Mouse (Mus musculus): ENCODE data around the gene Eif1b. TPM values are rescaled to one million over a fixed set of nuclear protein-coding genes. Genes with fewer than 3 reads are reported as not detected.

The Eif1b gene
- total and polyA plus RNA-seq, 3 experiments = 55.4 to 105 (median 59.7) TPM

DNA sequence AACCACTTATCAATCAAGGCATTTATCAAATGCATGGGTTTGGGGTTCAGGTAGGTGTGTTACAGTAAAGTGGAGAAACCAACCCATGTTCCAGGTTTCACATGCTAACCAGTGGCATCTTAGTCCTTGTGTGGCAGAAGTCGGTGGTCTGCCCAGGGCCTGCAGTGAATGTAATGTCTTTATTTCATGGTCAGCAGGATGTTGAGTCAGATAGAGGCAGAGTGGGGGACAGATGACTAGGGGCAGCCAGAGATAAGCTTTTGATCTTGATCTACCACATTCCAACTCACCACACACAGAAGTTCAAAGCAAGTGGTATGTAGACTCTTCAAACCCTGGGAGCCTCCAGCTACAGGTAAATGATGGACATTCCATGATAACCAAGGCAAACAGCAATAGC lies 29.1 kb downstream of the Eif1b start:
- DNase-seq = no peak

DNA sequence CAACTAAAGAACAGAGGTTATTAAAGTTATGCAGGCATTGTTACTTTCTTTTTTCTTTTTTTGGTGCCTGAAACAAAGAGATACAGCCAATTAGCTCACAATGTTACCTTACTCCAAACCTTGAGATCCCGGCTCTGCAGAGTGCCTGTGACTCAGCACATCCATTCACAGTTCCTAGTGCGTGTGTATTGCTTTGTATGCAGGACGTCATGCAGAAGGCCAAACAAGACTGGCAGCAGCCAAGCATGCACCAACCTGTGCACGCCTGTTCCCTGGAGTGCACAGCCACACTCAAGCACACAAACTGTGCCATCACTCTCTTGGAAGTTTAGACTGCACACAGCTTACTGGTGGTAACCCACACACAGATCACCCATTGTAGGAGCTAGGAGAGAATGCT lies 35.2 kb downstream of the Eif1b start:
- no peak for DNase-seq

DNA sequence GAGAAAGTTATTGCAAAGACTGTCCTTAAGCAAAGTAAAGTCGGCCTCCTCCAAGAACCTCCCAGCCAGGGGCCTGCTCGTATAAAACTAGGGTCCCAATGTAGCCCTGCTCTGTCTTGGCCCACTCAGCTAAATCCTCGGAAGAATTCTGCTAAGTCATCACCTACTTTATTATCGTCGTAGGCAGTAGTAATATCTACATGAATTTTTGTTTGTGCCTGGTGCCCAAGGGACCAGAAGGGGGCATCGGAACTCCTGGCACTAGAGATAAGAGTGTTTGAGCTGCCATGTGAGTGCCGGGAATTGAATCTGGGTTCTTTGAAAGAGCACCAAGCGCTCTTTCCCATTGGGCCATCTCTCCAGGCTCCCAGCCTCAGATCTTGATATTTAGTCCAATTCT lies 35.9 kb downstream of the Eif1b start:
- DNase-seq = no peak

DNA sequence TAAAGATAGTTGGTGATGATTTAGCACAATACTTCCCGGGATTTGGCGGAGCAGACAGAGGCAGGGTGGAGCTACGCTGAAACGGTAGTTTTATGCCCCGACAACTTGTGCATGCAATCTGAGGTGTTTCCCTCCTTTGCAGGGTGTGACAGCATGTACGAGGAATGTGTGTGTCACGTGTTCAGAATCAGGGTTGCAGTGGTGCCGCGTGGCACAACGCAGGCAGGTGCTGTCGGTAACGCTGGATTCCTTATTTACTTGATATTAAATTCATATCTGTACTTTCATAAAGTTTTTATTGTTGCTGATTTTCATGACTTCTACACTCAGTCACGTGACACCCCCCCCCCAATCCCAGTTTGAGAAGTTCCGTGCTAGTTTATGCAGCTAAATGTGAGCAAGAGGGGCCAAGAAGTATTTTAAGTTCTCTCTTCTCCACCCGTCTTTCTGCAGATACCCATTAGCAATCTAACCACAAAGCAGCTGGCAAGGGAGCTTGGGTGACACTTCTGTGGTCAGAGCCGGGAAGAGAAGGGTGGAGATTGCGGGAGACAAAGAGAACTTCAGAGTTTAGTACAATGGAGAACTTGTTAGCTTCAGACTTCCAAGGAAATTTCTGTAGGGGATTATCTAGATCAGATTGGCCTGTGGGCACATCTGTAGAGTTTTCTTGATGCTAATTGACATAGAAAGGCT lies 36.9 kb downstream of the Eif1b start:
- no peak for DNase-seq

DNA sequence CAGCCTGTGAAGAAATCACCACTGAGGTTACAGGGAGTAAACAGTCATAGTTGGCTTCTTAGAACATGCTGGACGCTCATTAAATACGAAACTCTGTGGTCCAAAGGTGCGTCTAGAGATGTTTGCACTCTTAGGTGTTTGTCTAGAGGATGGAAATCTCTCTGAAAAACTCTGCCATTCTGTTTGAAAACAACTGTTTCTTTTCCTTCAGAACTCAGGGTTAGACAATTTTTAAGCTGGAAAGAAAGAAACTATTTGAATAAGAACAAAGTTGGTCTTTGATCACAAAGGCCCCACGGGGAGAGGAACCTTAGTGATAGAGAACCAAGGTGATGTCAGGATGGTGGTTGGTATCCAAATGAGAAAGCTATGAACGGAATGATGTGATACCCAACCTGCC lies 38.4 kb downstream of the Eif1b start:
- no peak for DNase-seq

DNA sequence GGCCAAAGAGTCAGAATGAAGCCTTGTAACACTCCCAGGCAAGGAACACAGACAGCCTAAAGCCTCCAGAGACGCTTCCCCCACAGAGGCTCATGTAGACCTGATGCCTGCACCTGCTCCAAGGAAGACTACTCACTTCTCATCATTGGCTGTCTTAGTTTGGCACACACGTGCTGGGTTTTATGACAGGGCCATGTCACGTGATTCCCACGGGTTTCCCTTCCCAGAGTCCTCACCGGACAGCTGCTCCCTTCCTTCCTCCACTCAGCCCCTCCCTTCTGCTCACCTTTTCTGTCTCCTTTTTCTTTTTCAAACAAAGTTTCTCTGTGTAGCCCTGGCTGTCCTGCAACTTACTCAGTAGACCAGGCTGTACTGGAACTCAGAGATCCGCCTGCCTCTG lies 40.0 kb downstream of the Eif1b start:
- DNase-seq = no peak

DNA sequence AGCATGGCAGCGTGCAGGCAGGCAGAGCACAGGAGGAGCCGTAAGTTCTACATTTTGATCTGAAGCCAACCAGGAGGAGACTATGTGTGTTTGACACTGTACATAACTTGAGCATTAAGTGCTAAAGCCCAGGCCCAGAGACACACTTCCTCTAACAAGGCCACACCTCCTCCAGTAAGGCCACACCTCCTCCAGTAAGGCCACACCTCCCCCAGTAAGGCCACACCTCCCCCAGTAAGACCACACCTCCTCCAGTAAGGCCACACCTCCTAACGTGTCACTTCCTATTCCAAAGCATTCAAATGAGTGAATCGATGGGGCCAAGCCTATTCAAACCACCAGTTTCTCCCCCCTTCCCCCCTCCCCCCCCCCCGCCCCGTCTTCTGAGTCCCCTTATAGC lies 40.7 kb downstream of the Eif1b start:
- DNase-seq = no peak

DNA sequence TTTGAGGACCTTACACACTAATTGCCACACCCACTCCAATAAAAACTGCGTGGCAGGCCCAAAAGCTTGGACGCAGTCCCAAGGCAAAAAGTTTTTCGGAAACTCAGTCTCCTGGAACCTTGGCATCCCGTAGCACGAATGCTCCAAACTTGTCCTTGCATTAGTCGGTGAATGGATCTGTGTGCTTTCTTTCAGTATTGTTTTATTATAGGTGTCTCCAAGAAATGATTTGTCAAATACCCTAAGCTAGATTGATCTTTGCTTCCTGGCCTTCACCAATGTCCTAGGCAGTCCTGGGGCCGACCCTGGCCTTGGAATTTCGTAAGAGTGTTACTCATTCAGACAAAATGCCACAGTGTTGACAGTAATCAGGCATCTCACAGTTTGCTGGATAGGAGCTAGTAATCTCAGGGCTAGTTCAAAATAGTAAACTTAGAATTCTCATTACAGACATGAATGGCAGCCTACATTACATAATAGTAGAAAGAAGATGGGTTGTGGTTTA lies 41.5 kb downstream of the Eif1b start:
- peak; percentile 82 for DNase-seq

DNA sequence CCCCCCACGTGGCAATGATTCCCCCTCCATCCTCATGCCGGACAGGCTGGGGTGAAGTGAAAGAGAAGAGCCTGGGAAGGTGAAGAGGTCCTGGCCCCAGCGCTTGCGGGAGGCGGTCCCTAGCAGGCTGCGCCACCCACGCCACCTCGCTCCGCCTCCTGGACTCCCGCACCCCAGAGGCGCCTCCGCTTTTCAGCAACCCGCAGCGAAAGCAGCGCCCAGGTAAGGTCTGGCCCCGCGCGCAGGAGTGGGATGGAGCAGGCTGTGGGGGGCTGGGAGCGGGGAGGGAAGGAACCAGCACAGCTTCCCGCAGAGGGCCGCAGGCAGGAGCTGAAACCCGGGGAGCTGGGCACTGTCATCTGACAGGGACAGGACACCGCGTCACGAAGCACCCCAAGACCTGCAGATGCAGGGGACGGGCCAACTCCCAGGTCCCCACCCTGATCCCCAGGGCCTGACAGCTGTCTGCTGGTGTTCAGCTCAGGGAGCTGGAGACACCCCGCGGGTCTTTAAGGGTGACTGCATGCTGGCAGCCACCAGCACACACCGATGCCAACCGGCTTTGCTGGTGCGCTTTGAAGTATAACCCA lies 47.7 kb downstream of the Eif1b start, which contains the start of gene Entpd3:
Gene Entpd3 (plus strand): TSS at position 157 of the 590 bp plus-strand sequence.
- DNase-seq = peak; percentile 53

DNA sequence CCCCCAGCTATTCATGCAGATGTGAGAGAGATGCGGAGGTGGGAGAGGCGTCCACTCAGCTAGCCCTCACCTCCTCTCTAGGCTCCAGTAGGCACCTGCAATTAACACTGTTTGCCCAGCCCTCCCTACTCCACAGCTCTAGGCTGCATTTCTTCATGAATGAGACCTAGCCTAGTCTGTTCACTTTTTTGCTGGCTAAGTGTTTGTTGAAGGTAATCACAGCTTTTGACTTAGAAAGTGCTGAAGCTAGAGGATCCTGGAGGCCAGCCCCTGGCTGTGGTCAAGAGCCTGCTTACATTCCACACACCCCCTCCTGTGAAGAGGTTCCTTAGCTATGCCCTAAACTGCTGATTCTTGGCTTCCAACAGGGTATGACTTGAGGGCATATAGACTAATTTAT lies 49.4 kb downstream of the Eif1b start:
- DNase-seq = no peak

DNA sequence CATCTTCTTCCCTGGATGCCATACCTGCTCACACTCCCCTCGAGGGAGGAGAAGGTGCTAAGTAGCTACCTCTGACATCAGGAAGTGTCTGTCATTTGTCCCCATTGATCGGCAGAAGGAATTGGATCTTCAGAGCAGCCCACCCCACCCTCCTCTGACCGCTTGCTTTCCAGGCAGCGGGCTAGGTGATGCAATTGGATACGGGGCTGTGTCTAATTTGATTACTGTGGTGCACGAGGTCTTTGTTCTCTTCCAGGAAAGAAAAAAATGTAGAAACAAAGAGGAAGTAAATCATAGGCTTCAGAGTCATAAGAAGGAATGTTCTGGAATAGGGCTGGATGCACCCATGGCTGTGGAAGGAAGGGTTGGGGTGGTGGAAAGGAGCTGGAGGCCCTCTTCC lies 50.2 kb downstream of the Eif1b start:
- DNase-seq = no peak

Other genes with a start within 250 kb of the Eif1b start
- gene Myrip, start 190.7 kb upstream of the Eif1b start, total RNA-seq (2021) = 1 to 10 TPM; 5.0 to 5.4 TPM
- 1.4 TPM in 2 replicates for gene Myrip, start 190.7 kb upstream of the Eif1b start, polyA plus RNA-seq (2012; rRNA removed)
- gene Entpd3, start 47.6 kb downstream of the Eif1b start, total RNA-seq (2021) = 1 to 10 TPM in 1 of 2 experiments, under 1 TPM in 1; 0.66 to 2.9 TPM
- gene Entpd3, start 47.6 kb downstream of the Eif1b start, polyA plus RNA-seq (2012; rRNA removed) = 7.8 and 13.3 TPM in 2 replicates
- gene Rpl14, start 79.2 kb downstream of the Eif1b start, total RNA-seq (2021) = 100 to 1,000 TPM; 480 to 551 TPM
- 94.5 and 146 TPM in 2 replicates for gene Rpl14, start 79.2 kb downstream of the Eif1b start, polyA plus RNA-seq (2012; rRNA removed)

All from adrenal gland, adult 2 months (tissue).